Mouse (Mus musculus) heart, embryonic 16.5 days (tissue): ENCODE data around the gene Arhgap24. TPM values are rescaled to one million over a fixed set of nuclear protein-coding genes. Genes with fewer than 3 reads are reported as not detected.

ENCODE experiments used
- ATAC-seq: fragments of 200-750 bp; cut with Nextera tagmentation; replicated peaks from 2 replicates; pipeline ENCODE4 v1.8.0; 2017; ENCODE audit warnings: moderate number of reproducible peaks; ENCODE audit not compliant: insufficient read depth, low FRiP score; ENCODE audit errors: extremely low read depth
- H3K27ac ChIP-seq: fragments of 300-500 bp; sonication (generic); 2 replicates; pipeline ENCODE4 v1.5.1; 2014; ENCODE audit warnings: mild to moderate bottlenecking, low read length, control low read depth, moderate library complexity
- H3K27me3 ChIP-seq: fragments of 300-500 bp; sonication (generic); 2 replicates; pipeline ENCODE4 v1.6.1; 2014; ENCODE audit warnings: low read length, mixed read lengths; ENCODE audit not compliant: control insufficient read depth, insufficient read depth
- H3K36me3 ChIP-seq: fragments of 300-500 bp; sonication (generic); 2 replicates; pipeline ENCODE4 v1.6.1; 2014; ENCODE audit not compliant: control insufficient read depth, insufficient read depth
- H3K4me1 ChIP-seq: fragments of 300-500 bp; sonication (generic); 2 replicates; pipeline ENCODE4 v1.6.1; 2014; ENCODE audit warnings: low read length, mixed read lengths; ENCODE audit not compliant: control insufficient read depth, insufficient read depth
- H3K4me2 ChIP-seq: fragments of 300-500 bp; sonication (generic); 2 replicates; pipeline ENCODE4 v1.6.1; 2014; ENCODE audit warnings: low read depth, mild to moderate bottlenecking, control low read depth, low read length
- H3K4me3 ChIP-seq: fragments of 300-500 bp; sonication (generic); 2 replicates; pipeline ENCODE4 v1.5.1; 2014; ENCODE audit warnings: mild to moderate bottlenecking, control low read depth, low read length
- H3K9ac ChIP-seq: fragments of 300-500 bp; sonication (generic); 2 replicates; pipeline ENCODE4 v1.6.1; 2014; ENCODE audit warnings: low read length, control low read depth
- H3K9me3 ChIP-seq: fragments of 300-500 bp; sonication (generic); replicated peaks from 2 replicates; pipeline ENCODE4 v1.6.1; 2016; ENCODE audit warnings: low read length; ENCODE audit not compliant: control insufficient read depth
- WGBS: fragments of 180-500 bp; shearing (Covaris S2); extraction: QIAGEN DNeasy Blood & Tissue Kit; methylation state at CpG from one replicate; pipeline ENCODE4 v1.1.7; 2014; 5-methylcytosine and 5-hydroxymethylcytosine counted together
- polyA plus RNA-seq: library from polyadenylated mRNA; unstranded; fragments of >200 nt; fragmentation: Nextera tagmentation; extraction: Ambion mirVana; gene quantifications from 2 replicates; pipeline ENCODE4 v1.2.1, GENCODE M21; 2015

Gene Arhgap24
- polyA plus RNA-seq, 1 experiment from 2014 or later = 18.2 TPM

DNA sequence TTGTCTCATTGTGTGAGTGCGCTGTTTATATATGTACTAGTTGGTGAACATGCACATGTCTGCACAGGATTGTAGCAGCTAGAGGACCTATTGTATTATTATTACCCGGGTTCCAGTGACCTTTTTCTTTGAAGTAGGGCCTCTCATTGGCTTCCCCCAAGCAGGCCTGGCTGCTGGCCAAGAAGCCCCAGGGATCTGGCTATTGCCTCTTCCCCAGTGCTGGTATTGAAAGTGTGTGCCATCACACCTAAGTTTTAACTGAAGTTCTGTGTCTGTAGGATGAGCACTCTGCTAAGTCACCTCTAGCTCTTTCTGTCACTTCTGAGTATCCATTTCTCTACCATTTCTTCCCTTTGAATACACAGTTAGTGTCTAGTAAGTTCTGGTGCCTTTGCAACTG is 28.2 kb downstream of the Arhgap24 start:
- H3K4me3 ChIP-seq = no peak overlapping the region
- H3K27ac ChIP-seq = no peak overlapping the region
- no peaks in the 10 kb centered on the region for H3K36me3 ChIP-seq
- no peak overlapping the region for H3K4me2 ChIP-seq
- H3K9ac ChIP-seq = no peak overlapping the region
- H3K9me3 ChIP-seq = no peaks in the 10 kb centered on the region
- no peaks in the 10 kb centered on the region for H3K4me1 ChIP-seq
- ATAC-seq = no peak
- WGBS = 49% methylated on average over 2 of the region's 2 CpGs
- H3K27me3 ChIP-seq = no peaks in the 10 kb centered on the region

GRCm38 (mm10) chr5:102511651-102512050 is 30.5 kb downstream of the Arhgap24 start:
- Histone ChIP-seq H3K4me1 (no peaks in the 10 kb centered on the region), H3K27ac (no peak overlapping the region), H3K9ac (no peak overlapping the region), H3K9me3 (no peaks in the 10 kb centered on the region), H3K27me3 (no peaks in the 10 kb centered on the region), H3K4me3 (no peak overlapping the region), H3K4me2 (no peak overlapping the region), H3K36me3 (no peaks in the 10 kb centered on the region)
- WGBS = 75% methylated on average over 4 of the region's 4 CpGs
- ATAC-seq = no peak

- no peak overlapping the region for H3K4me2 ChIP-seq
- H3K4me3 ChIP-seq = no peak overlapping the region
- H3K4me1 ChIP-seq = 0 out of 2 replicates have a peak, but pooled peaks cover under 1% of the 10 kb centered on the region
- no peak for ATAC-seq
- H3K36me3 ChIP-seq = no peaks in the 10 kb centered on the region
- H3K9ac ChIP-seq = no peak overlapping the region
- WGBS = 71% methylated on average over 7 of the region's 7 CpGs
- no peaks in the 10 kb centered on the region for H3K9me3 ChIP-seq
- H3K27me3 ChIP-seq = no peaks in the 10 kb centered on the region
- no peak overlapping the region for H3K27ac ChIP-seq
Measured at GRCm38 (mm10) chr5:102515496-102515895, 34.3 kb downstream of the Arhgap24 start.

DNA sequence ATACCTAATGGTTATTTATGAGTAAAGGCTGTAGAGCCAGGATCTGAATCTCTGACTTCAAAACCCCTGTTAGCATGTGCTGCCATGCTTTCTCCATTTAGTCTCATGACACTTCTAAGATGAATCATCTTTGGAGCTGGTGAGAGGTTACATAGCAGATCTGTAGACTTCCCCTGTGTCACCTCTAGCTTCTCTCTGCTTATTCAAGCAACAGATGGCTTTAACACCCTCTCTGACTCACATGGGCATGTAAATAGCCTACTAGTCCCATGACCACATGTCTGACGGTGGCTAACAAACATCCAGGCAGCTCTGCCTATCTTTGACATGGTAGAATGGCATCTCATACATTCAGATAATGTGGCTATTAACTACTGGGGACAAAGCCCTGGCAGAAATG is 39.3 kb downstream of the Arhgap24 start:
- H3K36me3 ChIP-seq = no peaks in the 10 kb centered on the region

GRCm38 (mm10) chr5:102535311-102535710 is 54.1 kb downstream of the Arhgap24 start:
- Histone ChIP-seq H3K4me3 (no peak overlapping the region), H3K9ac (no peak overlapping the region), H3K36me3 (no peaks in the 10 kb centered on the region), H3K27ac (no peak overlapping the region), H3K27me3 (no peaks in the 10 kb centered on the region), H3K4me1 (no peaks in the 10 kb centered on the region; the same call in 1 of the 2 replicates), H3K9me3 (no peaks in the 10 kb centered on the region), H3K4me2 (peak overlapping the region; percentile 32; the same call in 1 of the 2 replicates)
- ATAC-seq = no peak
- 59% methylated on average over 9 of the region's 9 CpGs for WGBS

More for the DNA sequence above, 39.3 kb downstream of the Arhgap24 start:
- H3K27ac ChIP-seq = no peak overlapping the region
- 0 out of 2 replicates have a peak, but pooled peaks cover 5% of the 10 kb centered on the region for H3K4me1 ChIP-seq
- no peak overlapping the region for H3K4me3 ChIP-seq
- no peaks in the 10 kb centered on the region for H3K27me3 ChIP-seq
- no peak overlapping the region for H3K4me2 ChIP-seq
- ATAC-seq = no peak
- WGBS = 39% methylated on average over 1 of the region's 1 CpGs
- no peaks in the 10 kb centered on the region for H3K9me3 ChIP-seq
- no peak overlapping the region for H3K9ac ChIP-seq

DNA sequence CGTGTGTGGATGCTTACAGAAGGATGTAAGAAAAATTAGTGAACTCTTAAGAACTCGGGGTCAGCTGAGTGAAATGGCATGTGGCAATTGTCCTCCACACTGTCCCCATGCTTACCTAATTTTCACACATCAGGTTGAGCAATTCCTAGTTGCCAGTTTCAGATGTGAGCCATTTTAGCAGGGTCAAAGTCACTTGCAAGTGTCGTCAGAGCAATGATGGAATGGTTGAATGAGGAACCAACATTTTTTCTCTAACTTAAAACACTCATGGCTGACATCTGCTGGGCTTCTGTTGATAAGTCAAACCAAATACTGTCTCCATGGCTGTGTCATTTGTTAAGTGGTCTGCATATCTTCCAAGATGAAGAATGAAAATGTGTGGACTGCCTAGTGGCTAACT is 56.6 kb downstream of the Arhgap24 start:
- Histone ChIP-seq H3K4me2 (no peak overlapping the region), H3K27me3 (no peaks in the 10 kb centered on the region), H3K4me1 (no peaks in the 10 kb centered on the region; the same call in 1 of the 2 replicates), H3K9me3 (no peaks in the 10 kb centered on the region), H3K4me3 (no peak overlapping the region), H3K36me3 (no peaks in the 10 kb centered on the region), H3K9ac (no peak overlapping the region), H3K27ac (no peak overlapping the region)
- no peak for ATAC-seq
- 68% methylated on average over 3 of the region's 3 CpGs for WGBS

GRCm38 (mm10) chr5:102546296-102546695 is 65.1 kb downstream of the Arhgap24 start:
- H3K27ac ChIP-seq = no peak overlapping the region
- H3K9me3 ChIP-seq = no peaks in the 10 kb centered on the region
- no peak overlapping the region for H3K4me2 ChIP-seq
- H3K4me3 ChIP-seq = no peak overlapping the region
- ATAC-seq = no peak
- no peaks in the 10 kb centered on the region for H3K36me3 ChIP-seq
- H3K4me1 ChIP-seq = peaks cover 4% of the 10 kb centered on the region; the same call in 1 of the 2 replicates
- WGBS = 91% methylated on average over 4 of the region's 4 CpGs
- no peaks in the 10 kb centered on the region for H3K27me3 ChIP-seq
- H3K9ac ChIP-seq = no peak overlapping the region

GRCm38 (mm10) chr5:102547786-102548185 is 66.6 kb downstream of the Arhgap24 start:
- Histone ChIP-seq H3K4me1 (peaks cover 4% of the 10 kb centered on the region; the same call in 1 of the 2 replicates), H3K36me3 (no peaks in the 10 kb centered on the region), H3K27ac (no peak overlapping the region), H3K4me2 (no peak overlapping the region), H3K9ac (no peak overlapping the region), H3K27me3 (no peaks in the 10 kb centered on the region), H3K9me3 (no peaks in the 10 kb centered on the region), H3K4me3 (no peak overlapping the region)
- no peak for ATAC-seq

GRCm38 (mm10) chr5:102548382-102548781 is 67.2 kb downstream of the Arhgap24 start:
- no peak overlapping the region for H3K4me2 ChIP-seq
- ATAC-seq = no peak
- no peaks in the 10 kb centered on the region for H3K9me3 ChIP-seq
- H3K9ac ChIP-seq = no peak overlapping the region
- H3K4me1 ChIP-seq = peaks cover 4% of the 10 kb centered on the region; the same call in 1 of the 2 replicates
- no peaks in the 10 kb centered on the region for H3K27me3 ChIP-seq
- no peak overlapping the region for H3K27ac ChIP-seq
- no peaks in the 10 kb centered on the region for H3K36me3 ChIP-seq
- no peak overlapping the region for H3K4me3 ChIP-seq
- 69% methylated on average over 2 of the region's 2 CpGs for WGBS
